ENCODE assay signal across 8 mouse cellular contexts in genomic region chr2:173553863-173554262, GRCm38 (mm10). TPM values are rescaled to one million over a fixed set of nuclear protein-coding genes. Genes with fewer than 3 reads are reported as not detected.
DNase-seq lines count a peak whose midpoint lies in the region; ATAC-seq and TF ChIP-seq lines count a peak whose summit lies in the region.
"Had no signal": no experiment of that assay in that cellular context is flagged by ENCODE, and none has a peak within 500 bp of the region (broad histone marks: within the 10 kb centered on the region; RNA-seq: fewer than 3 reads in every experiment).

No protein-coding gene starts in this region.

- DNase-seq in spleen, adult 2 months (ENCODE audit: low read depth in 1 of 2, low spot score in 2 of 2), result peak; percentile 18 to 29
- DNase-seq in spleen, postnatal 14 days (ENCODE audit: low spot score in 2 of 2), result no peak
- peak; percentile 19 for DNase-seq in c-Kit-positive CD71-positive TER-119-negative erythroid progenitor cells, embryonic 14.5 days (ENCODE audit: low read depth)
- no peak for DNase-seq in liver, embryonic 11.5 days (ENCODE audit: low spot score)
- no peak for DNase-seq in left cerebral cortex, postnatal 4 days
- no peak for DNase-seq in layer of hippocampus, adult 9-11 months

- TF ChIP-seq CTCF in spleen, adult 2 months (IDR thresholded peaks at IDR 0.05; ENCODE audit: extremely low read depth, insufficient read depth, insufficient read length, insufficient replicate concordance), result peak; percentile 45; the same call in 1 of the 2 replicates

- no peak overlapping the region for H3K4me2 ChIP-seq in liver, embryonic 11.5 days
- H3K4me2 ChIP-seq in stomach, embryonic 15.5 days, result no peak overlapping the region

- H3K27me3 ChIP-seq in spleen, adult 2 months (ENCODE audit: control insufficient read depth, insufficient read depth, low read length), result no peaks in the 10 kb centered on the region
- peaks cover 7% of the 10 kb centered on the region; the same call in 1 of the 2 replicates for H3K27me3 ChIP-seq in liver, embryonic 11.5 days (replicated peaks; ENCODE audit: control insufficient read depth, insufficient read depth, low read length)
- H3K27me3 ChIP-seq in stomach, embryonic 15.5 days (replicated peaks), result no peaks in the 10 kb centered on the region

- H3K4me3 ChIP-seq in spleen, adult 2 months (ENCODE audit: extremely low read depth, insufficient read depth, insufficient read length), result no peak overlapping the region
- H3K4me3 ChIP-seq in liver, embryonic 11.5 days (ENCODE audit: low read depth, low read length), result no peak overlapping the region
- H3K4me3 ChIP-seq in stomach, embryonic 15.5 days (replicated peaks), result no peak overlapping the region

- no peaks in the 10 kb centered on the region for H3K36me3 ChIP-seq in spleen, adult 2 months (ENCODE audit: control insufficient read depth, insufficient read depth, low read length)
- no peaks in the 10 kb centered on the region for H3K36me3 ChIP-seq in liver, embryonic 11.5 days (ENCODE audit: control insufficient read depth, insufficient read depth, low read length)
- H3K36me3 ChIP-seq in stomach, embryonic 15.5 days, result no peaks in the 10 kb centered on the region

- no peak overlapping the region for H3K9ac ChIP-seq in liver, embryonic 11.5 days (ENCODE audit: low read depth, low read length)
- no peak overlapping the region for H3K9ac ChIP-seq in stomach, embryonic 15.5 days

- H3K9me3 ChIP-seq in liver, embryonic 11.5 days (ENCODE audit: control insufficient read depth, low read length), result no peaks in the 10 kb centered on the region
- H3K9me3 ChIP-seq in stomach, embryonic 15.5 days, result no peaks in the 10 kb centered on the region

- H3K4me1 ChIP-seq in spleen, adult 2 months (ENCODE audit: control insufficient read depth, insufficient read depth, insufficient read length), result no peaks in the 10 kb centered on the region
- no peaks in the 10 kb centered on the region for H3K4me1 ChIP-seq in liver, embryonic 11.5 days (replicated peaks; ENCODE audit: control insufficient read depth, insufficient read depth, low read length)
- no peaks in the 10 kb centered on the region; the same call in 1 of the 2 replicates for H3K4me1 ChIP-seq in stomach, embryonic 15.5 days

- no peak for TF ChIP-seq POLR2A in spleen, adult 2 months (IDR thresholded peaks at IDR 0.05; ENCODE audit: low read depth, low read length)

- intact Hi-C loops in left cerebral cortex, postnatal 4 days (cut with DNase I), result no loop called here

- 41% methylated on average over 9 of the region's 9 CpGs for WGBS in spleen, adult 2 months
- 37% methylated on average over 9 of the region's 9 CpGs for WGBS in liver, embryonic 11.5 days
- 41% methylated on average over 9 of the region's 9 CpGs for WGBS in stomach, embryonic 15.5 days

- H3K27ac ChIP-seq in spleen, adult 2 months (ENCODE audit: insufficient read depth, low read length), result no peak overlapping the region
- no peak overlapping the region for H3K27ac ChIP-seq in liver, embryonic 11.5 days (ENCODE audit: low read depth, low read length)
- H3K27ac ChIP-seq in stomach, embryonic 15.5 days, result no peak overlapping the region

- peak; percentile 76 for ATAC-seq in liver, embryonic 11.5 days (replicated peaks; ENCODE audit: low FRiP score)
- 0 out of 2 replicates have a peak, but pooled peaks have one; percentile 43 for ATAC-seq in stomach, embryonic 15.5 days (ENCODE audit: insufficient read depth, low FRiP score, low read depth)

RNA-seq across cellular contexts. Expression of gene Ankrd60, which starts 24.3 kb away (rescaled TPM):
- polyA plus RNA-seq in spleen, adult 2 months (2012; rRNA removed), result not detected in 2 replicates
- polyA plus RNA-seq in liver, embryonic 11.5 days (2014; fragmentation: Nextera tagmentation; extraction: Ambion mirVana), result not detected in 2 replicates
- not detected in 2 replicates for polyA plus RNA-seq in stomach, embryonic 15.5 days (2015; fragmentation: Nextera tagmentation; extraction: Ambion mirVana)
- not detected for total RNA-seq in left cerebral cortex, postnatal 4 days (2021)
- total RNA-seq: heart, adult 18-20 months had no signal

RNA-seq across cellular contexts. Expression of gene 1700021F07Rik, which starts 31.5 kb away (rescaled TPM):
- not detected in 2 replicates for polyA plus RNA-seq in spleen, adult 2 months (2012; rRNA removed)
- polyA plus RNA-seq in liver, embryonic 11.5 days (2014; fragmentation: Nextera tagmentation; extraction: Ambion mirVana), result not detected in 2 replicates
- polyA plus RNA-seq in stomach, embryonic 15.5 days (2015; fragmentation: Nextera tagmentation; extraction: Ambion mirVana), result not detected in 2 replicates
- not detected for total RNA-seq in left cerebral cortex, postnatal 4 days (2021)
- total RNA-seq: heart, adult 18-20 months had no signal

Comparison
In these comparisons a context has a peak if more than half of its experiments do, and no peak if none do; other contexts are left out.
1. DNase-seq: peak in spleen, adult 2 months (2 of 2) and c-Kit-positive CD71-positive TER-119-negative erythroid progenitor cells, embryonic 14.5 days (single experiment); none in spleen, postnatal 14 days (0 of 2), liver, embryonic 11.5 days (single experiment), left cerebral cortex, postnatal 4 days (single experiment) and layer of hippocampus, adult 9-11 months (single experiment).